Comparison of ENCODE assay signal across 11 mouse cellular contexts in genomic region chr16:91704603-91705340, GRCm38 (mm10). TPM values are rescaled to one million over a fixed set of nuclear protein-coding genes. Genes with fewer than 3 reads are reported as not detected.
DNase-seq lines count a peak whose midpoint lies in the region; ATAC-seq and TF ChIP-seq lines count a peak whose summit lies in the region.
"Had no signal": no experiment of that assay in that cellular context is flagged by ENCODE, and none has a peak within 500 bp of the region (broad histone marks: within the 10 kb centered on the region; RNA-seq: fewer than 3 reads in every experiment).

No protein-coding gene starts in this region.

- TF ChIP-seq CTCF in MEL (IDR thresholded peaks at IDR 0.05 in 2 of 3, conservative IDR thresholded peaks at IDR 0.05 in 1 of 3; ENCODE audit: control insufficient read depth in 1 of 3, insufficient read depth in 1 of 3, low read depth in 2 of 3, low read length in 3 of 3, poor library complexity in 1 of 3, severe bottlenecking in 1 of 3) = peak in 2 of 3 experiments; percentile 18 to 25; a peak in 2 of 6 replicates

- no peak overlapping the region for H3K9ac ChIP-seq in kidney, embryonic 15.5 days
- H3K9ac ChIP-seq in MEL (ENCODE audit: control insufficient read depth, low read depth, low read length, poor library complexity, severe bottlenecking) = no peak overlapping the region

- DNase-seq in embryo, embryonic 10 days (ENCODE audit: low spot score) = peak; percentile 40
- DNase-seq in embryo, embryonic 9.5 days (ENCODE audit: extremely low spot score) = no peak
- DNase-seq in kidney, postnatal 10 days = peak; percentile 39
- no peak for DNase-seq in MEL (ENCODE audit: low read depth, low spot score)
- DNase-seq in retina, embryonic 14.5 days (ENCODE audit: low spot score) = peak; percentile 44
- DNase-seq in thymus, postnatal 36 days = no peak
- DNase-seq: adrenal gland, adult 8-10 months; cerebellum, adult 11-12 months had no signal

- H3K36me3 ChIP-seq in kidney, embryonic 15.5 days = peaks cover 57% of the 10 kb centered on the region
- H3K36me3 ChIP-seq in MEL (ENCODE audit: control insufficient read depth in 1 of 2, insufficient read depth in 2 of 2, low read length in 2 of 2) = peaks cover 0 to 12% of the 10 kb centered on the region in 2 experiments; a peak in 2 of 4 replicates

- H3K4me1 ChIP-seq in kidney, embryonic 15.5 days = peaks cover 22% of the 10 kb centered on the region
- 0 out of 4 replicates have a peak, but pooled peaks cover 0 to 2% of the 10 kb centered on the region in 2 experiments for H3K4me1 ChIP-seq in MEL (ENCODE audit: control insufficient read depth in 1 of 2, insufficient read depth in 2 of 2, low read length in 2 of 2)

- H3K27ac ChIP-seq in kidney, embryonic 15.5 days = no peak overlapping the region
- H3K27ac ChIP-seq in MEL (ENCODE audit: control insufficient read depth, low read depth, low read length) = no peak overlapping the region

- no peak for ATAC-seq in kidney, embryonic 15.5 days (replicated peaks; ENCODE audit: low FRiP score)
- no peak for ATAC-seq in megakaryocyte-erythroid progenitor cell, adult 5-6 weeks (replicated peaks; ENCODE audit: low FRiP score, low TSS enrichment, poor library complexity, severe bottlenecking)

- no peaks in the 10 kb centered on the region for H3K79me2 ChIP-seq in MEL (ENCODE audit: control insufficient read depth, insufficient read depth, low read length, poor library complexity)

- no peak for TF ChIP-seq POLR2A in MEL (IDR thresholded peaks at IDR 0.05; ENCODE audit: control insufficient read depth in 1 of 2, insufficient read depth in 1 of 2, low read depth in 1 of 2, low read length in 2 of 2, poor library complexity in 1 of 2)

- no peak for TF ChIP-seq EP300 in MEL (IDR thresholded peaks at IDR 0.05; ENCODE audit: low read depth in 1 of 2, low read length in 2 of 2)

- no peaks in the 10 kb centered on the region for H3K27me3 ChIP-seq in kidney, embryonic 15.5 days
- no peaks in the 10 kb centered on the region for H3K27me3 ChIP-seq in MEL (ENCODE audit: control insufficient read depth in 1 of 2, insufficient read depth in 2 of 2, low read length in 2 of 2)

- peak; percentile 8 for TF ChIP-seq RAD21 in MEL (IDR thresholded peaks at IDR 0.05; ENCODE audit: low read depth, low read length)

- no peak overlapping the region for H3K4me2 ChIP-seq in kidney, embryonic 15.5 days

- WGBS in kidney, embryonic 15.5 days = 83% methylated on average over 14 of the region's 14 CpGs

- no peak overlapping the region for H3K4me3 ChIP-seq in kidney, embryonic 15.5 days (replicated peaks)
- no peak overlapping the region for H3K4me3 ChIP-seq in MEL (ENCODE audit: control insufficient read depth in 1 of 2, insufficient read depth in 1 of 2, low read depth in 2 of 2, low read length in 2 of 2)
- H3K4me3 ChIP-seq: myocyte had no signal

- no peaks in the 10 kb centered on the region for H3K9me3 ChIP-seq in kidney, embryonic 15.5 days (replicated peaks)
- no peaks in the 10 kb centered on the region for H3K9me3 ChIP-seq in MEL (replicated peaks; ENCODE audit: insufficient read depth, low read length)

TF ChIP-seq in MEL, 35 proteins besides CTCF, POLR2A, EP300 and RAD21:
- TF ChIP-seq MAFK (IDR thresholded peaks at IDR 0.05; ENCODE audit: borderline replicate concordance, low read depth, low read length) (no peak), BHLHE40 (IDR thresholded peaks at IDR 0.05; ENCODE audit: borderline replicate concordance, low read depth, low read length) (no peak)

RNA-seq across cellular contexts. Expression of gene Donson, which starts 16.2 kb away (rescaled TPM):
- polyA plus RNA-seq in kidney, embryonic 15.5 days (2015; fragmentation: Nextera tagmentation; extraction: Ambion mirVana) = 21.0 and 21.8 TPM in 2 replicates
- 25.4 and 25.7 TPM in 2 replicates for total RNA-seq in MEL (2012; rRNA removed)
- 10 to 100 TPM in 1 of 2 experiments, not detected in 1; 33.9 TPM for polyA plus RNA-seq in MEL (2012; ENCODE audit: insufficient read depth in 1 of 2, insufficient read length in 2 of 2, low read depth in 1 of 2, low replicate concordance in 2 of 2, missing spikeins in 1 of 2)
- total RNA-seq in megakaryocyte-erythroid progenitor cell, adult 5-6 weeks (2014; fragmentation: Nextera tagmentation) = 20.7 and 28.4 TPM in 2 replicates
- 44.6 and 49.3 TPM in 2 replicates for total RNA-seq in megakaryocyte-erythroid progenitor cell, adult 5-6 weeks (2017)

RNA-seq across cellular contexts. Expression of gene Cryzl1, which starts 24.0 kb away (rescaled TPM):
- 68.8 and 87.6 TPM in 2 replicates for polyA plus RNA-seq in kidney, embryonic 15.5 days (2015; fragmentation: Nextera tagmentation; extraction: Ambion mirVana)
- total RNA-seq in MEL (2012; rRNA removed) = 20.2 and 23.8 TPM in 2 replicates
- polyA plus RNA-seq in MEL (2012; ENCODE audit: insufficient read depth in 1 of 2, insufficient read length in 2 of 2, low read depth in 1 of 2, low replicate concordance in 2 of 2, missing spikeins in 1 of 2) = 10 to 100 TPM in 1 of 2 experiments, not detected in 1; 44.4 TPM
- total RNA-seq in megakaryocyte-erythroid progenitor cell, adult 5-6 weeks (2014; fragmentation: Nextera tagmentation) = 33.7 and 72.0 TPM in 2 replicates
- total RNA-seq in megakaryocyte-erythroid progenitor cell, adult 5-6 weeks (2017) = 33.2 and 69.5 TPM in 2 replicates

RNA-seq across cellular contexts. Expression of gene Itsn1, which starts 24.3 kb away (rescaled TPM):
- 24.6 and 27.6 TPM in 2 replicates for polyA plus RNA-seq in kidney, embryonic 15.5 days (2015; fragmentation: Nextera tagmentation; extraction: Ambion mirVana)
- 11.6 and 14.7 TPM in 2 replicates for total RNA-seq in MEL (2012; rRNA removed)
- 10 to 100 TPM in 1 of 2 experiments, not detected in 1; 36.5 TPM for polyA plus RNA-seq in MEL (2012; ENCODE audit: insufficient read depth in 1 of 2, insufficient read length in 2 of 2, low read depth in 1 of 2, low replicate concordance in 2 of 2, missing spikeins in 1 of 2)
- total RNA-seq in megakaryocyte-erythroid progenitor cell, adult 5-6 weeks (2014; fragmentation: Nextera tagmentation) = 24.0 and 27.8 TPM in 2 replicates
- total RNA-seq in megakaryocyte-erythroid progenitor cell, adult 5-6 weeks (2017) = 6.8 and 28.4 TPM in 2 replicates

RNA-seq across cellular contexts. Expression of gene Son, which starts 57.5 kb away (rescaled TPM):
- 117 and 118 TPM in 2 replicates for polyA plus RNA-seq in kidney, embryonic 15.5 days (2015; fragmentation: Nextera tagmentation; extraction: Ambion mirVana)
- 93.6 and 102 TPM in 2 replicates for total RNA-seq in MEL (2012; rRNA removed)
- 100 to 1,000 TPM; 157 to 182 TPM for polyA plus RNA-seq in MEL (2012; ENCODE audit: insufficient read depth in 1 of 2, insufficient read length in 2 of 2, low read depth in 1 of 2, low replicate concordance in 2 of 2, missing spikeins in 1 of 2)
- 233 and 272 TPM in 2 replicates for total RNA-seq in megakaryocyte-erythroid progenitor cell, adult 5-6 weeks (2014; fragmentation: Nextera tagmentation)
- total RNA-seq in megakaryocyte-erythroid progenitor cell, adult 5-6 weeks (2017) = 196 and 233 TPM in 2 replicates

RNA-seq across cellular contexts. Expression of gene Gart, which starts 58.0 kb away (rescaled TPM):
- 128 and 132 TPM in 2 replicates for polyA plus RNA-seq in kidney, embryonic 15.5 days (2015; fragmentation: Nextera tagmentation; extraction: Ambion mirVana)
- total RNA-seq in MEL (2012; rRNA removed) = 400 and 417 TPM in 2 replicates
- 100 to 1,000 TPM in 1 of 2 experiments, 10 to 100 TPM in 1; 94.0 to 509 TPM for polyA plus RNA-seq in MEL (2012; ENCODE audit: insufficient read depth in 1 of 2, insufficient read length in 2 of 2, low read depth in 1 of 2, low replicate concordance in 2 of 2, missing spikeins in 1 of 2)
- 238 and 326 TPM in 2 replicates for total RNA-seq in megakaryocyte-erythroid progenitor cell, adult 5-6 weeks (2014; fragmentation: Nextera tagmentation)
- 560 and 702 TPM in 2 replicates for total RNA-seq in megakaryocyte-erythroid progenitor cell, adult 5-6 weeks (2017)

Comparison
In these comparisons a context has a peak if more than half of its experiments do, and no peak if none do; other contexts are left out.
1. DNase-seq: peak in embryo, embryonic 10 days (single experiment), kidney, postnatal 10 days (single experiment) and retina, embryonic 14.5 days (single experiment); none in embryo, embryonic 9.5 days (single experiment), MEL (single experiment) and thymus, postnatal 36 days (0 of 2).